Mouse (Mus musculus): ENCODE results near the gene Msmp. TPM values are rescaled to one million over a fixed set of nuclear protein-coding genes. Genes with fewer than 3 reads are reported as not detected.
A peak's percentile ranks its signal among the peaks of the same experiment; 100 is the strongest.

Msmp gene
- polyA plus RNA-seq, 1 experiment from 2014 or later, result 2.1 TPM

DNA sequence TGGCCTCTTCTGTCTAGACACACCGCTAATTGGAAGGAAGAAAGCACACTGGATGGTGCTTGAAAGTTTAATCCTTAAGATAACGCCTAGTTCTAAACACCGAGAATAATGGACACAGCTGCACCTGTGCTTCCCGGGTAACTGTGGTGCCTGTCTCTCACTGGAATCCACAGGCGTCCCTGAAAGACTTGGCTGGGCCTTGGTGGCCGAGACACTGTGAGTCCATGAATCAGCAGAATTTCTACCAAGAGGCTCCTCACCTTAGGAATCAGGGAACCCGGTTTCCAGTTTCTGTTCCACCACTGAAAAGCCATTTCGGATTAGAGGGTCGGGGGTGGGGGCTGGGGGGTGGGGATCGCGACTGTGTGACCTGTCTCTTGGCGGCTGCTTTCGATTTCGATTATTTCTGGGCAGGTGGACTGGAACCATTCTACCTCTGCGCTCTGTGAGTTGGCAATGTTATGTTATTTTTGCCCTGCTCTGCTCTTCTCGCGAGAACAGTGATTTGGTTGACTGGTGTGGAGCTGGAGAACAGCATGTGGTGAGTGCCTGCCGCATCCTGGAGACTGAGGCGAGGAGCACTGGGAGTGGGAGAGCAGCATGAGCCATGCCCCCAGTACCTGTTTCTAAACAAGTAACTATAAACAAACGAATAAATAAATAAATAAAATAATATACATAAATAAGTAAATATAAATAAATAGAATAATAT is 45.0 kb upstream of the Msmp start:
- 36% methylated on average over 20 of the region's 20 CpGs for WGBS
- Histone ChIP-seq H3K9ac (replicated peaks; ENCODE audit: low read length) (no peak overlapping the region), H3K4me2 (ENCODE audit: low read length) (no peak overlapping the region), H3K4me3 (replicated peaks; ENCODE audit: low read depth, low read length) (no peak overlapping the region), H3K36me3 (ENCODE audit: control insufficient read depth, insufficient read depth, low read length) (no peaks in the 10 kb centered on the region), H3K9me3 (ENCODE audit: control insufficient read depth, low read length) (peaks cover 3% of the 10 kb centered on the region; the same call in 1 of the 2 replicates), H3K4me1 (ENCODE audit: control insufficient read depth, insufficient read depth, low read length) (peaks cover 28% of the 10 kb centered on the region), H3K27me3 (ENCODE audit: control insufficient read depth, insufficient read depth, low read length) (no peaks in the 10 kb centered on the region), H3K27ac (replicated peaks; ENCODE audit: low read depth, low read length) (no peak overlapping the region)
- ATAC-seq (ENCODE audit: low FRiP score, low TSS enrichment), result no peak
- peak; percentile 74 for DNase-seq

DNA sequence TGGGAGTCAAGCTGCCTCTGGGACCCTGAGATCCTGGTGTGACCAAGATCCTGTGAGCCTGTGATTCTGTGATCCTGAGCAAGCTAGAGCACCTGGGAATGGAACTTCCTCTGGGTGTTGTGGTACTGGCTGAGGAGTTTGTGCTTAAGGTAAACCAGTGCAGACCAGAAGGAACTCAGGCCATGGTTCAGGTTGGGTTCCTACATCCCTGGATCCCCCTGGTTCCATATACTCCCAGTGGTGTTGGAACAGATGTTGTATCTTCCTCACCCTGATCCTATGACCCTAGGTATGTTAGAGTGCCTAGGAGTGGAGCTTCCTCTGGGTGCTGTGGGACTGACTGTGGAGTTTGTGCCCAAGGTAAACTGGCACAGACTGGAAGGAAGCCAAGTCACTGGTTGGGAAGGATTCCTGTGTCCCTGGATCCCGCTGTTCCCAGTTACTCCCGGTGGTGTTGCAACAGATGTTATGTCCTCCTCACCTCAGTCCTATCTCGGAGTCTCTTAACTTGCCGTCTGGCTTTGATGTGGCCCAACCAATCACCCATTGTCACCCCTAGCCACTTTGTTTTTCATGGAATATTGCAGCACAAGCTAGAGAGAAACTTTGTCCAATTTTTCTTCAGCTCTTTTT is 36.0 kb upstream of the Msmp start:
- DNase-seq (no peak), ATAC-seq (ENCODE audit: low FRiP score, low TSS enrichment) (no peak)
- Histone ChIP-seq H3K4me1 (ENCODE audit: control insufficient read depth, insufficient read depth, low read length) (no peaks in the 10 kb centered on the region), H3K4me3 (replicated peaks; ENCODE audit: low read depth, low read length) (no peak overlapping the region), H3K9me3 (ENCODE audit: control insufficient read depth, low read length) (peaks cover 6% of the 10 kb centered on the region; the same call in 1 of the 2 replicates), H3K4me2 (ENCODE audit: low read length) (no peak overlapping the region), H3K27ac (replicated peaks; ENCODE audit: low read depth, low read length) (no peak overlapping the region), H3K27me3 (ENCODE audit: control insufficient read depth, insufficient read depth, low read length) (no peaks in the 10 kb centered on the region), H3K9ac (replicated peaks; ENCODE audit: low read length) (no peak overlapping the region), H3K36me3 (ENCODE audit: control insufficient read depth, insufficient read depth, low read length) (no peaks in the 10 kb centered on the region)
- 88% methylated on average over 4 of the region's 4 CpGs for WGBS

DNA sequence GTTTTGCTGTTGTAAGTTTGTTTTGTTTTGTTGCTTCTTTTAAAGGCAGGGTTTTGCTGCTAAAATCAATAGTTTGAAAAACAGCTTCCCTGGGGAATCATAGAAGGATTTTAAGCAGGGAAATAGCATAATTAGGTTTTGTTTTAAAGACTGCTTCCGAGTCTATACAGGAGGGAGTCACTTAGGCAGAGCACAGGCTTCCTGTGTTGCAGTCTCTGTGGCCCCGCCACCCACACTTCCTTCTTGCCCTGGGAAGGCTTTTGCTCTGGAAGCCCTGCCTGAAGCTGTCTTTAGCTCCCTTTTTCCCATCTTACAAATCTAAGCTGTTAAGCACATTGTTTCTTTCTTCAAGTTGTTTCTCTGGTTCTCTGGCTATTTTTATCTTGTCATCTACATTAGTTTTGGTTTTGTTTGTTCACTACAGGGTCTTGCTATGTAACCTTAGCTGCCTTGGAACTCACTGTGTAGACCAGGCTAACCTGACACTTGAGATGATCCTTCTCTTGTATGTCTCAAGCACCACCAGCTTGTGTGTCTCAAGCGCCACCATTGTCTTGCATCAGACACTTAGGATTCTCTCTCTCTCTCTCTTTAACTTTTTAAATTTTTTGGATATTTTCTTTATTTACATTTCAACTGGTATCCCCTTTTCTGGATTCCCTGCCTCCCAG is 28.9 kb upstream of the Msmp start:
- Histone ChIP-seq H3K9me3 (ENCODE audit: control insufficient read depth, low read length) (no peaks in the 10 kb centered on the region), H3K27ac (replicated peaks; ENCODE audit: low read depth, low read length) (no peak overlapping the region), H3K9ac (replicated peaks; ENCODE audit: low read length) (no peak overlapping the region), H3K4me1 (ENCODE audit: control insufficient read depth, insufficient read depth, low read length) (no peaks in the 10 kb centered on the region), H3K36me3 (ENCODE audit: control insufficient read depth, insufficient read depth, low read length) (no peaks in the 10 kb centered on the region), H3K4me2 (ENCODE audit: low read length) (no peak overlapping the region), H3K27me3 (ENCODE audit: control insufficient read depth, insufficient read depth, low read length) (no peaks in the 10 kb centered on the region), H3K4me3 (replicated peaks; ENCODE audit: low read depth, low read length) (no peak overlapping the region)
- no peak for ATAC-seq (ENCODE audit: low FRiP score, low TSS enrichment)
- 70% methylated on average over 3 of the region's 3 CpGs for WGBS
- DNase-seq, result no peak

DNA sequence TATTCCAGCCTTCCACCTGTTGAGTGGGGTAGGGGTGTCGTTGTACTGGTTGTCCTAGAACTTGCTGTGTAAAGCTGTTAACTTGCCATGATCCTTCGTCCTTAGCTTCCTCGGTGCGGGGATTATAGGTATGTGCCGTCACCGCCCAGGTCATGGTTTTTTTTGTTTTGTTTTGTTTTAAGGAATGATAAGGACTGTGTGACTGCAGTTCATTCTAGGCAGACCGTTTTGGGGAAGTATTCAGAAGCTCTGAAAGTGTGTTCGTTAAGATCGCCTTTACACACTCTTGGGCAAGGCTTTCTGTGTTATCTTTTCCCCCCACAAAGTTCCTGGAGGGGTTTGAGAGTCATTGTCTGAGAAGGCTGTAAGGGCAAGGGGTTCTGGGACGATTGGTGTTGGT is 28.2 kb upstream of the Msmp start:
- no peak overlapping the region for H3K27ac ChIP-seq (replicated peaks; ENCODE audit: low read depth, low read length)
- H3K27me3 ChIP-seq (ENCODE audit: control insufficient read depth, insufficient read depth, low read length), result no peaks in the 10 kb centered on the region
- ATAC-seq (ENCODE audit: low FRiP score, low TSS enrichment) (no peak), DNase-seq (no peak)
- H3K9ac ChIP-seq (replicated peaks; ENCODE audit: low read length), result no peak overlapping the region
- no peaks in the 10 kb centered on the region for H3K4me1 ChIP-seq (ENCODE audit: control insufficient read depth, insufficient read depth, low read length)
- H3K4me2 ChIP-seq (ENCODE audit: low read length), result no peak overlapping the region
- WGBS, result 72% methylated on average over 10 of the region's 10 CpGs
- H3K36me3 ChIP-seq (ENCODE audit: control insufficient read depth, insufficient read depth, low read length), result no peaks in the 10 kb centered on the region
- no peaks in the 10 kb centered on the region for H3K9me3 ChIP-seq (ENCODE audit: control insufficient read depth, low read length)
- no peak overlapping the region for H3K4me3 ChIP-seq (replicated peaks; ENCODE audit: low read depth, low read length)

DNA sequence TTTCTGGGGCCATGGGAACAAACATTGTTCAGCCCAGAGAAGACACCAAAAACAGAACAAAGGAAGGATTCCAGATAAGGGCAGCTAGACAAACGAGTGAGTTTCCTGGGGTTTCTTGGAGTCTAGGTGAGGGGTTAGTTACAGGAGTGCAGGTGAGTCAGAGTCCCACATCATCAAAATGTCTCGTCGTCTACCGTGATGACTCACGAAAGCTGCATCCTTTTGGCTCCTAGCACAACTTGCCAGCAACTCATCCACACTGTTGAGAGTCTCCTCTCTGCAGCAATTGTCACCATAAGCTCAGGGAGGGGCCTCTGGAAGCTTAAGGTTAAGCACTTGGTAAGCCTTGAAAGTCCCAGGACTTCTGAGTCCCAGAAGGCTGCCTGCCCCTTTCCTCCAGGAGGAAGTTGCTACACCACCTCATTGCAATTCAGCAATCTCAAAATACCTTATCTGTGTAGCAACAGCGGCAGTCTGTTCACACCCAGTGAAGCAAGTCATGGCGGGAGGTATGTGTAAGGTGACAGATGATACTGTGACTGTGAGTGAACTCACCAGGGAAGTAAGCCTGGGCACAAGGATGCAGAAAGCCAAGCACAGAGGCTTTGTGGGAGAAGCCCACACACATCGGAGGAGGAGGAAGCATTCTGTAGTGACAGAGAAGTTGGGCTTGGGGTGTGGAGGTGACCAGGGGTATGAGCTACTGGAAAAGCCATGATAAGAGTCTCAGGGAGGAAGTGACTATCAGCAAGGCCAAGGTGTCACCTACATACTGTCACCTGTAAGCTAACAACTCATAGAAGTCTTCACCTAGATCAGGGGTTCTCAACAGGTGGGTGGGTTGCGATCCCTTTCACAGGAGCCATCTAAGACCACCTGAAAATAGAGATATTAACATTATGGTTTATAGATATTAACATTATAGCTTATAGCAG is 20.7 kb upstream of the Msmp start:
- H3K4me3 ChIP-seq (replicated peaks; ENCODE audit: low read depth, low read length), result no peak overlapping the region
- no peaks in the 10 kb centered on the region for H3K9me3 ChIP-seq (ENCODE audit: control insufficient read depth, low read length)
- H3K36me3 ChIP-seq (ENCODE audit: control insufficient read depth, insufficient read depth, low read length), result no peaks in the 10 kb centered on the region
- H3K9ac ChIP-seq (replicated peaks; ENCODE audit: low read length), result no peak overlapping the region
- WGBS, result 83% methylated on average over 9 of the region's 9 CpGs
- no peak for DNase-seq
- H3K4me1 ChIP-seq (ENCODE audit: control insufficient read depth, insufficient read depth, low read length), result no peaks in the 10 kb centered on the region
- no peaks in the 10 kb centered on the region for H3K27me3 ChIP-seq (ENCODE audit: control insufficient read depth, insufficient read depth, low read length)
- no peak for ATAC-seq (ENCODE audit: low FRiP score, low TSS enrichment)
- no peak overlapping the region for H3K27ac ChIP-seq (replicated peaks; ENCODE audit: low read depth, low read length)
- H3K4me2 ChIP-seq (ENCODE audit: low read length), result no peak overlapping the region

DNA sequence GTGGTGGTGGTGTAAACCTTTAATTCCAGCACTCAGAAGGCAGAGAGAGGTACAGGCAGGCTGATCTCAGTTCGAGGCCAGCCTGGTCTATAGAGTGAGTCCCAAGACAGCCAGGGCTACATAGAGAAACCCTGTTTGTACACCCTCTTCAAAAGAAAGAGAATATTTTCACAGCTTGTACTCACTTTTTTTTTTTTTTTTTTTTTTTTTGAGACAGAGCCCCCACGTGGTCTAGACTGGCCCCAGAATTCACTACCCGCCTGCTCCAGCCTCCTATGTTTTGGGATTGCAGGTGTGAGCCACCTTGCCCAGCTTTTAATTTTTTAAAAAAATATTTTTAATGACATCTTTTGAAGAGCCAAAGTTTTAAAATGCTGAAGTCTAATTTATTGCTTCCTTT is 19.8 kb upstream of the Msmp start:
- no peaks in the 10 kb centered on the region for H3K36me3 ChIP-seq (ENCODE audit: control insufficient read depth, insufficient read depth, low read length)
- no peaks in the 10 kb centered on the region for H3K9me3 ChIP-seq (ENCODE audit: control insufficient read depth, low read length)
- no peak overlapping the region for H3K9ac ChIP-seq (replicated peaks; ENCODE audit: low read length)
- no peak for ATAC-seq (ENCODE audit: low FRiP score, low TSS enrichment)
- DNase-seq, result no peak
- H3K27me3 ChIP-seq (ENCODE audit: control insufficient read depth, insufficient read depth, low read length), result no peaks in the 10 kb centered on the region
- no peaks in the 10 kb centered on the region for H3K4me1 ChIP-seq (ENCODE audit: control insufficient read depth, insufficient read depth, low read length)
- H3K4me3 ChIP-seq (replicated peaks; ENCODE audit: low read depth, low read length), result no peak overlapping the region
- no peak overlapping the region for H3K4me2 ChIP-seq (ENCODE audit: low read length)
- 77% methylated on average over 3 of the region's 3 CpGs for WGBS
- H3K27ac ChIP-seq (replicated peaks; ENCODE audit: low read depth, low read length), result no peak overlapping the region

DNA sequence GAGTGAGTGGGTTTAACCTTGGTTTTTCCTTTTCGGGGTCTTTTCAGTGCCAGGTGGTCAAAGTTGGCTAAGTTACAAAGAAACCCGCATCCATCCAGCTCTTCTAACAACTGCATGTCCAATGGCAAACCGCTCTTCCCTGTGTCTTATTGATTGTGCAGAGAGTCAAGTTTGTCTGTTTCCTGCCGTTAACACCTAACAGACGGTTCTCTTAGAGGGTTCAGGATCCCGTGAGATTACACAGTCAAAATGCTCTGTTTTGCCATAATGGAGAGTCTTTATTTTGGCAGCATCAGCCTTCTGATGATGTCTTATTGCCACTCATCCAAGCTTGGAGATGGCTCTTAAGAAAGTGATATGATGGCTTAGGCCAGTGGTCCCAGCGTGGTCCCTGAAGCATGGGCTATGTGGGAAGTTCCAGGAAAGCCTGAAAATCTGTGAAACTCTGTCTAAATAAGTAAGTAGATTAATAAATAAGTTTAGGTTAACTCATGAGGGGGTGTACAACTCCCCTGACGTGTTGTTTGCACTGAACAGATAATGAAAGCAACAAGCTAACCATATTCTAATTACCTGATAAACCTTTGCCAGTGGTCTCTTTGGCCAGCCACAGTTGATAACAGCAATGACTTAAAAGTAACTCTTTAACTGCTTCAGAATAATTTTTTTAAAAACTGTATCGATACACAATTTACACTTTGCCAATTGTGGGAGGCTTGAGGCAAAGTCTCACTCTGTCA is 16.1 kb upstream of the Msmp start:
- Histone ChIP-seq H3K36me3 (ENCODE audit: control insufficient read depth, insufficient read depth, low read length) (no peaks in the 10 kb centered on the region), H3K9ac (replicated peaks; ENCODE audit: low read length) (no peak overlapping the region), H3K4me1 (ENCODE audit: control insufficient read depth, insufficient read depth, low read length) (no peaks in the 10 kb centered on the region), H3K27ac (replicated peaks; ENCODE audit: low read depth, low read length) (no peak overlapping the region), H3K4me3 (replicated peaks; ENCODE audit: low read depth, low read length) (no peak overlapping the region), H3K4me2 (ENCODE audit: low read length) (no peak overlapping the region), H3K27me3 (ENCODE audit: control insufficient read depth, insufficient read depth, low read length) (no peaks in the 10 kb centered on the region), H3K9me3 (ENCODE audit: control insufficient read depth, low read length) (no peaks in the 10 kb centered on the region)
- DNase-seq, result no peak
- WGBS, result 88% methylated on average over 9 of the region's 9 CpGs
- ATAC-seq (ENCODE audit: low FRiP score, low TSS enrichment), result no peak
